Mouse (Mus musculus): ENCODE data around the gene Clstn3. TPM values are rescaled to one million over a fixed set of nuclear protein-coding genes. Genes with fewer than 3 reads are reported as not detected.
"Not testable (repeated sequence)": the region's sequence is repeated elsewhere in the genome, so short reads cannot be mapped to it uniquely, and the experiment has no call there.

Gene Clstn3
- polyA plus RNA-seq (2014; fragmentation: Nextera tagmentation; extraction: Ambion mirVana), result 10.3 and 10.5 TPM in 2 replicates

DNA sequence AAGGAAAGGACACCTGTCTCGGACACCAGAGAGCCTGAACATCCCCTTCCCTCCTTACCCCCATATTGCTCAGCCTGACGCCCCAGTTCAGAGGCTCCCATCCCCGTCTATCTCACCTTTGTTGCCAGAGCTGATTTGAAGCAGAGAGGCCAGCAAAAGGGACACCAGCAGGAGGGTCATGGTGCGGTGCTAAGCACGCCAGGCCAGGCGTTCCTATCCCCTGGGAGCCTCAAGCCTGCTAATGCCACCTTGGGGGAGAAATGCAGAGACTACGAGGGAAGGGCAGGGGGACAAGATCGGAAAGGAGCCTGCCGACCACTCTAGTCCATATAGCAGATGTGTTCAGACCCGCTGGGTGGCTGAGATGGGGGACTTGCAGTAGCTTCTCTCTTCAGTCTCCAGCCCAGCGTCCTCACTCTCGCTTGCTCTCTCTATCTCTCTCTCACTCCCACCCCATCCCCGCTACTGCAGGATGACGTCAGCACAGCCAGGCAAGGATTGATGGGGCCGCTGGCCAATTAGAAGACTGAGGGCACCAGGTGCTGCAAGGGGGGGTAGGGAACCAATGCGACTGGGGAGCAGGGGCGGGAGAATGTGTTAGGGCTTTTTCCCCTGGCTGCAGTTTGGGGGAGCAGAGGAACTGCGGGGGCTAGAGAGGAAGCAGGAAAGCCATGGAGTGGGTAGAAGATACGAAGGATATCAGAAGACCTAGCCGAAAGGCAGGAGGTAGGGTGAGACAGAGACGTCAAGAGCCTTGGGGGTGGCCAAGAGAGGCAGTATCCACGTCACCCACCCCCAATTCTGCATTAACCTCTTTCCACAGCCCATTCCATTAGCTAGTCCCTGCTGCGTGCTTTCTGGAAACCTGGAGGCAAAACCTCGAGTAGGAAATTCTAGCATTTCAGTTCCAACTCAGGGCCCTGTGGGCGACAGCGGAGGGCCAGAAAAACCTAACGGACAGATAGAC lies at the start of gene Clstn3:
Gene Clstn3 (minus strand): TSS at position 490 of the 967 bp plus-strand sequence.
- Histone ChIP-seq H3K36me3 (ENCODE audit: control insufficient read depth, insufficient read depth, low read length) (no peaks in the 10 kb centered on the region), H3K27me3 (ENCODE audit: control insufficient read depth, insufficient read depth, low read length) (no peaks in the 10 kb centered on the region), H3K27ac (ENCODE audit: low read depth, low read length) (no peak within 1 kb of the TSS), H3K9me3 (ENCODE audit: control insufficient read depth, low read length) (no peaks in the 10 kb centered on the region), H3K9ac (ENCODE audit: low read length) (peak within 1 kb of the TSS; percentile 71), H3K4me3 (ENCODE audit: low read depth, low read length) (peak within 1 kb of the TSS; percentile 46), H3K4me2 (peak within 1 kb of the TSS; percentile 74), H3K4me1 (ENCODE audit: control insufficient read depth, insufficient read depth, low read length) (peaks cover 8% of the 10 kb centered on the region)
- peak; percentile 98 for ATAC-seq (ENCODE audit: low FRiP score)
- DNase-seq (ENCODE audit: low spot score, missing footprints), result peak; percentile 98
- 5% methylated on average over 27 of the region's 27 CpGs for WGBS

DNA sequence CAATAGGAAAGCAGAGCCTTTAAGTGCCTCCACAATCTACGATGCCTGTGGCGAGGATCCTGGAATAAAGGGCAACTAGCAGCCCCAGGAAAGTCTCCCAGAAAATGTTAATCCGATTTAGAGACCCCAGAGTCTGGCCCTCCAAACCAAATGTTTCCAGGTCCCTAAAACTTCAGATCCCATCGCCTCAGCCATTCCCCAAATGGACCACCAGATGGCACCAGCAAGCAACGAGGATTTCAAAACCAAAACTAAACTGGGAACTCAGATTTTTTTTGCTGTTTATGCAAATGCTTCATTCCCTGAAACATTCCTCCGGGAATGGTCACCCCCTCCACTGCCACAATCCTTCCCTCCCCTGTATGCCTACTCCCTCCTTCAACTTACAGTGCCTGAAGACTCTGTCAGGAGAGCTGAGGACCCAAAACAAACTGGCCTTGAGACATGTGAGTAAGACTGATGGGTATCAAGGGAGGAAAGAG lies 47.8 kb upstream of the Clstn3 start, which contains the start of gene C1ra:
Gene C1ra (plus strand): TSS at position 51 of the 482 bp plus-strand sequence.
- Histone ChIP-seq H3K4me2 (no peak within 1 kb of the TSS), H3K4me3 (ENCODE audit: low read depth, low read length) (no peak within 1 kb of the TSS), H3K36me3 (ENCODE audit: control insufficient read depth, insufficient read depth, low read length) (no peaks in the 10 kb centered on the region), H3K9me3 (ENCODE audit: control insufficient read depth, low read length) (no peaks in the 10 kb centered on the region), H3K27me3 (ENCODE audit: control insufficient read depth, insufficient read depth, low read length) (no peaks in the 10 kb centered on the region), H3K4me1 (ENCODE audit: control insufficient read depth, insufficient read depth, low read length) (no peaks in the 10 kb centered on the region), H3K27ac (ENCODE audit: low read depth, low read length) (no peak within 1 kb of the TSS), H3K9ac (ENCODE audit: low read length) (no peak within 1 kb of the TSS)
- peak; percentile 91 for DNase-seq (ENCODE audit: low spot score, missing footprints)
- 0 out of 2 replicates have a peak, but pooled peaks have one; percentile 35 for ATAC-seq (ENCODE audit: low FRiP score)
- WGBS, result 12% methylated on average over 6 of the region's 6 CpGs

DNA sequence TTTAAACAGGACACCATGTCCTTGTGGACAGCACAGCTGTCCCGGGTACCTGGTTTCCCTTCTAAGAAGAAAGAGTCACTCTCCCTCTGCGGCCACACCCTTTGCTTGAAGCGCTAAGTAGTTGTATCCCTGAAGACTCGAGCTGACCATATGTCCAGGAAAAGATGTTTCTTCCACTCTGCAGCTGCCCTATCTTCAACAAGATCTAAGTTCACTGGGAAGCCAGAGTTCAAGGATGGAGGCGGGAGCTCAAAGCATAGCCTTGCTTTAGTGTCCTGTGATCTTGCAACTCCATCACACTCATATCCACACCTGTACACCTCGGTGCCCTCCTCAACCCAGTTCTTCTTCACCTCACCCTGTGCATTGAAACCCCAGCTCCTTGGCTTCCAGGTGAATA lies 47.3 kb upstream of the Clstn3 start:
- H3K4me3 ChIP-seq (ENCODE audit: low read depth, low read length), result no peak overlapping the region
- no peaks in the 10 kb centered on the region for H3K4me1 ChIP-seq (ENCODE audit: control insufficient read depth, insufficient read depth, low read length)
- H3K9ac ChIP-seq (ENCODE audit: low read length), result no peak overlapping the region
- no peaks in the 10 kb centered on the region for H3K9me3 ChIP-seq (ENCODE audit: control insufficient read depth, low read length)
- no peak overlapping the region for H3K27ac ChIP-seq (ENCODE audit: low read depth, low read length)
- no peak for DNase-seq (ENCODE audit: low spot score, missing footprints)
- no peak overlapping the region for H3K4me2 ChIP-seq
- ATAC-seq (ENCODE audit: low FRiP score), result no peak
- H3K27me3 ChIP-seq (ENCODE audit: control insufficient read depth, insufficient read depth, low read length), result no peaks in the 10 kb centered on the region
- WGBS, result 68% methylated on average over 6 of the region's 6 CpGs
- no peaks in the 10 kb centered on the region for H3K36me3 ChIP-seq (ENCODE audit: control insufficient read depth, insufficient read depth, low read length)

DNA sequence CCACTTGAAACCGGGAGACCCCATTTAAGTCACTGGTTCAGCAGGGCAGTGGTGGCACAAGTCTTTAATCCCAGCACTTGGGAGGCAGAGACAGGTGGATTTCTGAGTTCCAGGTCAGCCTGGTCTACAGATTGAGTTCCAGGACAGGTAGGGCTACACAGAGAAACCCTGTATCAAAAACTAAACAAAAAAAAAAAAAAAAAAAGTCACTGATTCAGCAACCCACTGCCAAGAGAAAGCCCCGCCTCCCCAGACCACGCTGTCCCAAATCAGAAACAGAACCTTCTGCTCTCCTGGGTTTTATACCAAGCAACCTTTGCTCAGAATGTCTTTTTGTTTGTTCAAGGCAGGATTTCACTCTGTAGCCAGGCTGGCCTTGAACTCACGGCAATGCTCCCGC lies 44.6 kb upstream of the Clstn3 start:
- H3K27ac ChIP-seq (ENCODE audit: low read depth, low read length); H3K9ac ChIP-seq (ENCODE audit: low read length); H3K27me3 ChIP-seq (ENCODE audit: control insufficient read depth, insufficient read depth, low read length); H3K4me3 ChIP-seq (ENCODE audit: low read depth, low read length); DNase-seq (ENCODE audit: low spot score, missing footprints); ATAC-seq (ENCODE audit: low FRiP score); H3K4me2 ChIP-seq; H3K36me3 ChIP-seq (ENCODE audit: control insufficient read depth, insufficient read depth, low read length); H3K9me3 ChIP-seq (ENCODE audit: control insufficient read depth, low read length); H3K4me1 ChIP-seq (ENCODE audit: control insufficient read depth, insufficient read depth, low read length): not testable (repeated sequence)
- 87% methylated on average over 5 of the region's 5 CpGs for WGBS

DNA sequence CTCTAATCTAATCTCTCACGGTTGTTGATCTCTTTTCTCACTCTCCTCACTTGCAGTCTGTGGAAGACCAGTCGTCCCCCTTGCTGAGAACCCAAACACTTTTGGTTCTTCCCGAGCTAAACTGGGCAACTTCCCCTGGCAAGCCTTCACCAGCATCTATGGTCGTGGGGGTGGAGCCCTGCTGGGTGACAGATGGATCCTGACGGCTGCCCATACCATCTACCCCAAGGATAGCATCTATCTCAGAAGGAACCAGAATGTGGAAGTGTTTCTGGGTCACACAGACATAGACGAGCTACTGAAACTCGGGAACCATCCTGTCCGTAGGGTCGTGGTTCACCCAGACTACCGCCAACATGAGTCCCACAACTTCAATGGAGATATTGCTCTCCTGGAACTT lies 43.7 kb upstream of the Clstn3 start:
- H3K9me3 ChIP-seq (ENCODE audit: control insufficient read depth, low read length), result no peaks in the 10 kb centered on the region
- no peaks in the 10 kb centered on the region for H3K4me1 ChIP-seq (ENCODE audit: control insufficient read depth, insufficient read depth, low read length)
- ATAC-seq (ENCODE audit: low FRiP score) (no peak), DNase-seq (ENCODE audit: low spot score, missing footprints) (no peak)
- no peak overlapping the region for H3K4me3 ChIP-seq (ENCODE audit: low read depth, low read length)
- WGBS, result 83% methylated on average over 10 of the region's 10 CpGs
- H3K27me3 ChIP-seq (ENCODE audit: control insufficient read depth, insufficient read depth, low read length), result no peaks in the 10 kb centered on the region
- H3K4me2 ChIP-seq, result no peak overlapping the region
- H3K27ac ChIP-seq (ENCODE audit: low read depth, low read length), result no peak overlapping the region
- H3K9ac ChIP-seq (ENCODE audit: low read length), result no peak overlapping the region
- H3K36me3 ChIP-seq (ENCODE audit: control insufficient read depth, insufficient read depth, low read length), result no peaks in the 10 kb centered on the region

DNA sequence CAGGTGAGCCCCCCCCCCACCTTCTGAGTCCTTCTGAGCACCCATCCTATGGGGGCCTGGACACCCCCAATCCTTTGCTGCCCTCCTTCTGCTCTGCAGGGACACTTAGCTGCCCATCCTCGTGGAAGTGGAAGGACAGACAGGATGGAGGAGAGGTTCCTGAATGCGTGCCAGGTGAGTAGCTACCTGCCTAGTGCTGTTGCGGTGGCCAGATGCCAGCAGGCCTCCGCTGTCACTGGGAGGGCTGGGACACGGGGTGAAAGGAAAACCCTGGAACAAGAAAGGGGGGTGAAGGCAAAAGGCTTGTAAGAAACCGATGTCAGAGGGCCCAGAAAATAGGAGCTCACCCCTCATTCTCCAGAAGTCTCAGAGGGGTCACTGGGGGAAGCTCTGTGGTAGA lies 42.4 kb upstream of the Clstn3 start:
- H3K27ac ChIP-seq (ENCODE audit: low read depth, low read length), result no peak overlapping the region
- 81% methylated on average over 6 of the region's 6 CpGs for WGBS
- no peaks in the 10 kb centered on the region for H3K27me3 ChIP-seq (ENCODE audit: control insufficient read depth, insufficient read depth, low read length)
- no peaks in the 10 kb centered on the region for H3K36me3 ChIP-seq (ENCODE audit: control insufficient read depth, insufficient read depth, low read length)
- H3K4me1 ChIP-seq (ENCODE audit: control insufficient read depth, insufficient read depth, low read length), result no peaks in the 10 kb centered on the region
- no peak overlapping the region for H3K4me3 ChIP-seq (ENCODE audit: low read depth, low read length)
- ATAC-seq (ENCODE audit: low FRiP score) (no peak), DNase-seq (ENCODE audit: low spot score, missing footprints) (no peak)
- no peak overlapping the region for H3K4me2 ChIP-seq
- no peaks in the 10 kb centered on the region for H3K9me3 ChIP-seq (ENCODE audit: control insufficient read depth, low read length)
- H3K9ac ChIP-seq (ENCODE audit: low read length), result no peak overlapping the region

DNA sequence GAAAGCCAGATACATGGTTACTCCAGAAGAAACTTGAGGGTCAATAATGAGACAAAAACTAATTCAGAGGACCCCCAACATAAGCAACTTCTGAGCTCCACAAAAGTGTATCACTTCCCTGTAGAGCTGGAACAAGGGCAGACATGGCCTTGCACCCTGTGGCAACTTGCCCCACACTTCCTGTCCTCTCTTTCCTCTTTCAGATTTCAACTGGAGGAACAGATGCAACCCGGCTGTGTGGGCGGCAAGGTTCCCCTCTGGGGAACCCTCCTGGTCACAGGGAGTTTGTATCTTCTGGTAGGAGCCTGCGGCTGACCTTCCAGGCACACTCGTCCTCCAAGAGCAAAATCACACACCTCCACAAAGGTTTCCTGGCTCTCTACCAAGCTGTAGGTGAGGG lies 40.4 kb upstream of the Clstn3 start:
- Histone ChIP-seq H3K4me3 (ENCODE audit: low read depth, low read length) (no peak overlapping the region), H3K36me3 (ENCODE audit: control insufficient read depth, insufficient read depth, low read length) (no peaks in the 10 kb centered on the region), H3K9me3 (ENCODE audit: control insufficient read depth, low read length) (no peaks in the 10 kb centered on the region), H3K4me2 (no peak overlapping the region), H3K4me1 (ENCODE audit: control insufficient read depth, insufficient read depth, low read length) (no peaks in the 10 kb centered on the region), H3K27me3 (ENCODE audit: control insufficient read depth, insufficient read depth, low read length) (no peaks in the 10 kb centered on the region), H3K27ac (ENCODE audit: low read depth, low read length) (no peak overlapping the region), H3K9ac (ENCODE audit: low read length) (no peak overlapping the region)
- 80% methylated on average over 4 of the region's 4 CpGs for WGBS
- DNase-seq (ENCODE audit: low spot score, missing footprints) (no peak), ATAC-seq (ENCODE audit: low FRiP score) (no peak)

DNA sequence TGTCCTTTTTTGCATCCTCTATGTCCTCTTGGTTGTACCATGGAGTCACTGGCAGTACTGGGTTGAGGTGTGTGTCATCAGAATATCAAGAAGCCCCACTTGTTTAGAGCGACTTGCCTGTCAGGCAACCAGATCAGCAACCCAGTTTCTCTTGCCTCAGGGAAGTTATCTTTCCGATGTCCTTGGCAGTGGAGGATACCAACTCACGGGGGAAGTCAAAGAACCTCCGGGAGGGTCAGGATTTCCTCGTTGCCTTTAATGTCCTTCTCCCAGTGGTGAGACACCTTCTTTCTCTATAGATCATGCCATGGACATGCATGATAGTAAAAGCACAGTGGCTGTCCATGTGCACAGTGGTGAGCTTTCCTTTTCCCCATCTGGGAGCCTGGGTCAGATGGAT lies 37.4 kb upstream of the Clstn3 start:
- WGBS, result 93% methylated on average over 5 of the region's 5 CpGs
- no peaks in the 10 kb centered on the region for H3K27me3 ChIP-seq (ENCODE audit: control insufficient read depth, insufficient read depth, low read length)
- H3K4me3 ChIP-seq (ENCODE audit: low read depth, low read length), result no peak overlapping the region
- ATAC-seq (ENCODE audit: low FRiP score) (no peak), DNase-seq (ENCODE audit: low spot score, missing footprints) (no peak)
- no peak overlapping the region for H3K4me2 ChIP-seq
- no peak overlapping the region for H3K27ac ChIP-seq (ENCODE audit: low read depth, low read length)
- H3K36me3 ChIP-seq (ENCODE audit: control insufficient read depth, insufficient read depth, low read length), result no peaks in the 10 kb centered on the region
- no peaks in the 10 kb centered on the region for H3K4me1 ChIP-seq (ENCODE audit: control insufficient read depth, insufficient read depth, low read length)
- no peak overlapping the region for H3K9ac ChIP-seq (ENCODE audit: low read length)
- no peaks in the 10 kb centered on the region for H3K9me3 ChIP-seq (ENCODE audit: control insufficient read depth, low read length)

DNA sequence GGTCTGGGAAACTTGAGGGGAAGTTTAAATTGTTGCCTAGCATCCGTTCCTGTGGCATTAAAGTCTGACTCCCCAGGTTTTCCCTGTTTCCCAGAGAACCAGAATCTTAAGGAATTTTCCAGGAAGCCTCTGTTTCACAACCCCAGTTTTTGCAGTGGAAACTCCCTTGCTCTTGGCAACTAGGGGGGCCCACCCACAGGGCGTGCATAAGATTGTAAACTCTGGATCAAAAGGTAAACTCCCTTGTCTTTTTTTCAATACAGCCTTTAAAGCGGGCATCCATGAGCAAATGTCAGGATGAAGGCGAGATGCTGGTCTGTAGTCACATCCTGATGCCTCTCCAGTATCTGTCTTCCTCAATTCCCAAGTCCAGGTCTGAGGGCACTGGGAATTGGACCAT lies 36.9 kb upstream of the Clstn3 start:
- Histone ChIP-seq H3K9me3 (ENCODE audit: control insufficient read depth, low read length) (no peaks in the 10 kb centered on the region), H3K27ac (ENCODE audit: low read depth, low read length) (no peak overlapping the region), H3K27me3 (ENCODE audit: control insufficient read depth, insufficient read depth, low read length) (no peaks in the 10 kb centered on the region), H3K4me2 (no peak overlapping the region), H3K36me3 (ENCODE audit: control insufficient read depth, insufficient read depth, low read length) (no peaks in the 10 kb centered on the region), H3K4me1 (ENCODE audit: control insufficient read depth, insufficient read depth, low read length) (no peaks in the 10 kb centered on the region), H3K9ac (ENCODE audit: low read length) (no peak overlapping the region), H3K4me3 (ENCODE audit: low read depth, low read length) (no peak overlapping the region)
- ATAC-seq (ENCODE audit: low FRiP score), result no peak
- DNase-seq (ENCODE audit: low spot score, missing footprints), result no peak
- WGBS, result 85% methylated on average over 4 of the region's 4 CpGs
